Mouse (Mus musculus) large intestine, adult 2 months (tissue): Measurements from ENCODE around the gene Cbr4. TPM values are rescaled to one million over a fixed set of nuclear protein-coding genes. Genes with fewer than 3 reads are reported as not detected.

Source experiments
- DNase-seq: peaks from one replicate; pipeline ENCODE4 v3.0.0-alpha.2; 2012; ENCODE audit warnings: low read depth, low spot score
- WGBS: fragments of 180-500 bp; shearing (Covaris S2); methylation state at CpG from one replicate; pipeline ENCODE4 v1.1.7; 2018; 5-methylcytosine and 5-hydroxymethylcytosine counted together
- polyA plus RNA-seq: library from polyadenylated mRNA; depleted of rRNA; stranded (reverse); fragments of >200 nt; gene quantifications from 2 replicates; pipeline ENCODE4 v1.2.3, GENCODE M21; 2012

Cbr4 gene
- polyA plus RNA-seq, 1 experiment, result 7.5 TPM

DNA sequence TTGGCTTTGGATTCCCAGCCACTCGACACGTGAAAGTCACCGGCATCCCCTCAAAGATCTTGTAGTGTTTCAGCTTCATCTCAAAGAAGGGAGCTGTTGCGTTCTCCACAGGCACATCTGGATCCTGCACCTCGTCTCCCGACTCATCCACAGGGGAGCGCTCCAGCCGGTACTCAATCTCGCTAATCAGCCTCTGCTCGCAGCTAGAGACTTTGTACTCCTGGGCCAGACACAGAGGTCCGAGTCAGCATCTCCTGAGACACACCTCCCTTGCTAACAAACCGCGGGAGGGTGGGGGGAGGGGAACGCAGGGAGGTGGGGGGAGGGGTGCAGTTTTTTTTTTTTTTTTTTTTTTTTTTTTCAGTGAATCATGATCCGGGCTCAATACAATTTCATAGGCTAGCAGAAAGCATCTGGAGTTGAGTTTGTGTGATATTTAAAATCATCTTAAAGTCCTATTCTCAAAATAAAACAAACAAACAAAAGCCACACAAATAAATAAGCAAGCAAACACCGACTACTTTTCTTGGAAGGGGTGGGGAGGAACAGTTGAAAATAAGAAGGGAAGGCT lies 45.9 kb downstream of the Cbr4 start:
- WGBS, result 66% methylated on average over 16 of the region's 16 CpGs

DNA sequence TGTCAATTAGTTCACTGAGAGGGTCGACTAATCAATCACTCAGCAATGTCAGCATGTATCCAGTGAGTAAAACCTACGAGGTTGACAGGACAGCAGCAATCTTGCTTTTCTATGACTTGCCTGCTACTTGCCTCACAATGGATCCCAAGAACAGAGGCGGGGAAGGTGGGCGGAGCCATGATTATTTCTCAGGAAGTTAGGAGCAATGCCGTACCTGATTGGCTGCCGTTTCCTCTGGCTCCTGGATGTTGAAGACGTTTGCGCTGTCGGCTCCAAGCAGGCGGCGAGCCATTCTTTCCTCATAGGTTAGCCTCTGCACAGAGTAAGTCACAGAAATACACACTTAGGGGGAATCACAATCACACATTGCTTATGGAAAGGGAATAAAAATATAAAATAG lies 47.9 kb downstream of the Cbr4 start:
- no peak for DNase-seq
- WGBS, result 90% methylated on average over 11 of the region's 11 CpGs

More for the DNA sequence above, 45.9 kb downstream of the Cbr4 start:
- no peak for DNase-seq

DNA sequence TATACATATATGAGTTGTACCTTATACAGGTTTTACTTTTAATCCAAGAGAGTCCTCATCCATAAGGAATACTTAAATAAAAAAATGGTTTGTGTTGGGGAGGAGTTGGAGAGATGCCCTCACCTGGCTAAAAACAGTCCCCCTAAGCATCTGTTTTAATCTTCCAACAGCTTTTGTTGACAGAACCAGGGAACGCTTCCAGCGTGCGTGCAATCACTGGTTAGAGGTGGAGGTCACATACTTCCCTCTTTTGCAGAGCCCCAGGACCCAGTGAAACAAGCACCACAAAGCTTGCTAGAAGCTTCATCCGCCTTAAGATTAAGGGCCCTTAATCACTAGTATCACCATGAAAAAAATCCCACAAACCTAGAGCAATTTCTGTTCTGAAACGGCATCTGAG lies 49.9 kb downstream of the Cbr4 start:
- DNase-seq, result no peak
- 73% methylated on average over 5 of the region's 5 CpGs for WGBS

- DNase-seq, result peak; percentile 55
- WGBS, result 42% methylated on average over 7 of the region's 7 CpGs
Measured at GRCm38 (mm10) chr8:61539828-61540500, 52.4 kb downstream of the Cbr4 start.

DNA sequence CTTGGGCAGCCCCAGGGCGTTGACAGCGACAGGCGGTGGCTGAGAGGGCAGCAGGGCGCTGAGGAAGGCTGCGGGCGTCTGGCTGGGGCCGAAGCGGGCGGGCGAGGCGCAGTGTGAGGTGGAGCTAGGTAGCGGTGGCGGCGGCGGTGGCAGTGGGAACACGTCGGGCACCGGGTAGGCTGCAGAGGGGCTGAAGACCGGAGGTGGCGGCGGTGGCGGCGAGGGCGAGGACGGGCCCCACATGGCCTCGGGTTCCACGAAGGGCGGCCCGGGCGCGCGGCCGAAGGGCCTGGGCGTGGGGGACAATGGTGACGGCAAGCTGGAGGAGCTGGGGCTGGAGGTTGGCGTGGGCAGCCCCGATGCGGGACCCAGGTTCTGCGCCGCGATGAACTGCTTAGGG lies 62.1 kb downstream of the Cbr4 start:
- WGBS, result 93% methylated on average over 41 of the region's 41 CpGs
- DNase-seq, result no peak

GRCm38 (mm10) chr8:61550006-61550748 lies 62.6 kb downstream of the Cbr4 start:
- WGBS, result 88% methylated on average over 27 of the region's 27 CpGs

GRCm38 (mm10) chr8:61552221-61552620 lies 64.7 kb downstream of the Cbr4 start:
- no peak for DNase-seq
- WGBS, result 70% methylated on average over 6 of the region's 6 CpGs

More at GRCm38 (mm10) chr8:61550006-61550748, 62.6 kb downstream of the Cbr4 start:
- DNase-seq, result no peak

- 72% methylated on average over 8 of the region's 8 CpGs for WGBS
- DNase-seq, result no peak
Measured at GRCm38 (mm10) chr8:61552755-61553402, 65.3 kb downstream of the Cbr4 start.

DNA sequence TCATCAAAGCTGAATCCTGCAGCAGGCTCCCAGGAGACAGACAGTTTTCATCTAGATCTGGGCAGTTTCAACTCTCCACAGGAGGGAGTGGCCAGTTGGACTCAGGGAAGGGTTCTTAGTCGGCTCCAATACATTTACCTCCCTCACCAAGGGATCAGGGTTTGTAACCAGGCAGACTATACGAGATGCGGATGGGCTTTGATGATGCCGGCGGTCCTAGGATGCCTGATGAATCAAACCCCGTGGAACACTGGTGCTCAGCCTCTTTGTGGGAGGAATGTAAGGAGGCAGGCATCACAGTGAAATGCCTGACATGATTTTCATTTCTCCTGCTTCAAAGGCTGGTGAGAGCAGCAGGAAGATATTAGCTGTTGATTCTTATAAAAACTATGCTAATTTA lies 67.8 kb downstream of the Cbr4 start:
- DNase-seq, result no peak
- 69% methylated on average over 6 of the region's 6 CpGs for WGBS

- DNase-seq, result no peak
- WGBS, result 35% methylated on average over 8 of the region's 8 CpGs
Measured at GRCm38 (mm10) chr8:61556219-61556618, 68.7 kb downstream of the Cbr4 start.
